15 mouse cellular contexts compared by ENCODE assay signal in genomic region chr1:151980498-151980897, GRCm38 (mm10).
DNase-seq lines count a peak whose midpoint lies in the region; ATAC-seq and TF ChIP-seq lines count a peak whose summit lies in the region.
"Had no signal": no experiment of that assay in that cellular context is flagged by ENCODE, and none has a peak within 500 bp of the region (broad histone marks: within the 10 kb centered on the region; RNA-seq: fewer than 3 reads in every experiment).

No protein-coding gene starts in this region.

- H3K36me3 ChIP-seq in hindbrain, embryonic 10.5 days: 0 out of 2 replicates have a peak, but pooled peaks cover 5% of the 10 kb centered on the region
- H3K36me3 ChIP-seq in hindbrain, postnatal 0 days (ENCODE audit: insufficient read depth, low read length): no peaks in the 10 kb centered on the region
- H3K36me3 ChIP-seq: lung, embryonic 15.5 days; neural tube, embryonic 15.5 days; stomach, embryonic 15.5 days had no signal

- TF ChIP-seq CTCF in gastrocnemius, adult 2 months (IDR thresholded peaks at IDR 0.05): no peak
- TF ChIP-seq CTCF in hindbrain, postnatal 0 days (IDR thresholded peaks at IDR 0.05; ENCODE audit: low read depth): no peak

- DNase-seq in gastrocnemius, adult 2 months: no peak
- DNase-seq in gastrocnemius, postnatal 10 days: no peak
- DNase-seq in hindbrain, embryonic 10.5 days (ENCODE audit: low spot score): no peak
- no peak for DNase-seq in hindbrain, postnatal 0 days (ENCODE audit: low spot score)
- DNase-seq in cerebellum, adult 11 months: peak; percentile 47
- DNase-seq in cerebellum, postnatal 14 days: peak; percentile 54 to 68
- DNase-seq in layer of hippocampus, adult 8-10 months (ENCODE audit: low spot score in 2 of 2): no peak
- DNase-seq: B cell, adult 2 months; kidney, adult 18-20 months; liver; thymus, postnatal 14 days had no signal

- no peaks in the 10 kb centered on the region for H3K27me3 ChIP-seq in hindbrain, embryonic 10.5 days (ENCODE audit: insufficient read depth, poor library complexity, severe bottlenecking)
- H3K27me3 ChIP-seq in hindbrain, postnatal 0 days (ENCODE audit: insufficient read depth, low read length): no peaks in the 10 kb centered on the region
- H3K27me3 ChIP-seq: lung, embryonic 15.5 days; neural tube, embryonic 15.5 days; stomach, embryonic 15.5 days had no signal

- H3K9ac ChIP-seq in hindbrain, postnatal 0 days (replicated peaks; ENCODE audit: low read length): no peak overlapping the region
- H3K9ac ChIP-seq: hindbrain, embryonic 14.5 days; lung, embryonic 15.5 days; neural tube, embryonic 15.5 days; stomach, embryonic 15.5 days had no signal

- H3K9me3 ChIP-seq in hindbrain, embryonic 10.5 days: no peaks in the 10 kb centered on the region
- no peaks in the 10 kb centered on the region for H3K9me3 ChIP-seq in hindbrain, postnatal 0 days (ENCODE audit: low read length)
- H3K9me3 ChIP-seq: lung, embryonic 15.5 days; neural tube, embryonic 15.5 days; stomach, embryonic 15.5 days had no signal

- H3K4me2 ChIP-seq in hindbrain, postnatal 0 days (ENCODE audit: low read depth, low read length): no peak overlapping the region
- H3K4me2 ChIP-seq: hindbrain, embryonic 14.5 days; lung, embryonic 15.5 days; neural tube, embryonic 15.5 days; stomach, embryonic 15.5 days had no signal

- intact Hi-C loops in gastrocnemius, adult 2 months (cut with DNase I): no loop called here

- H3K27ac ChIP-seq in gastrocnemius, adult 2 months: peak overlapping the region; percentile 66
- H3K27ac ChIP-seq in hindbrain, embryonic 10.5 days: 0 out of 2 replicates have a peak overlapping the region, but pooled peaks have one; percentile 47
- H3K27ac ChIP-seq in hindbrain, postnatal 0 days: no peak overlapping the region
- H3K27ac ChIP-seq: hindbrain, embryonic 14.5 days; lung, embryonic 15.5 days; neural tube, embryonic 15.5 days; stomach, embryonic 15.5 days had no signal

- H3K4me3 ChIP-seq in gastrocnemius, adult 2 months: peak overlapping the region; percentile 29
- no peak overlapping the region for H3K4me3 ChIP-seq in hindbrain, embryonic 10.5 days
- no peak overlapping the region for H3K4me3 ChIP-seq in hindbrain, postnatal 0 days (ENCODE audit: low read length)
- H3K4me3 ChIP-seq: lung, embryonic 15.5 days; neural tube, embryonic 15.5 days; stomach, embryonic 15.5 days had no signal

- ATAC-seq in hindbrain, postnatal 0 days: no peak

- 84% methylated on average over 7 of the region's 7 CpGs for WGBS in hindbrain, embryonic 10.5 days
- 76% methylated on average over 7 of the region's 7 CpGs for WGBS in hindbrain, postnatal 0 days

- peaks cover 53% of the 10 kb centered on the region for H3K4me1 ChIP-seq in hindbrain, embryonic 10.5 days (replicated peaks)
- H3K4me1 ChIP-seq in hindbrain, postnatal 0 days (ENCODE audit: insufficient read depth, low read length): 0 out of 2 replicates have a peak, but pooled peaks cover 6% of the 10 kb centered on the region
- H3K4me1 ChIP-seq: stomach, embryonic 15.5 days had no signal

Comparison
In these comparisons a context has a peak if more than half of its experiments do, and no peak if none do; other contexts are left out.
1. DNase-seq: peak in cerebellum, adult 11 months (single experiment) and cerebellum, postnatal 14 days (2 of 2); none in gastrocnemius, adult 2 months (single experiment), gastrocnemius, postnatal 10 days (single experiment), hindbrain, embryonic 10.5 days (single experiment), hindbrain, postnatal 0 days (single experiment) and layer of hippocampus, adult 8-10 months (0 of 2).